Mouse (Mus musculus): ENCODE measurements around the gene Hipk2. TPM values are rescaled to one million over a fixed set of nuclear protein-coding genes. Genes with fewer than 3 reads are reported as not detected.
A peak's percentile ranks its signal among the peaks of the same experiment; 100 is the strongest.

Hipk2 gene
- polyA plus RNA-seq, 1 experiment: 14.9 TPM

DNA sequence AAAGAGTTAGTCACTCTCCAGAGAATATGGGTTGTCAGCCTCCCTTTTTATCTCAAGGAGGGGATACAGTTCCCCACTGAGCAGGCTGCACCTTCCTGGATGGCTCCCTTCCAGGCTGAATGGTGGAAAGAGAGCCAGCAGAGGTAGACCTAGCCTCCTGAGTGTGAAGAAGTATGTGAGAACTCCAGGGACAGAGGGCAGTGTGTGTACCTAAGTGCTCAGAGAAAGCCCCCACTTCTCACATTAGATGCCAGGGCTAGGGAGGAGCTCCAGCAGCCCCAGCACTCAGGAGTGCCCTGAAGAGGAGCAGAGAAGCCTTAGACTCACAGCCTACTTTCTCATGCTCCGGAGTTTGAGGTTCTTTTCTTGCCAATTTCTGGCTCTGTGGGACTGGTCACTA lies 59.7 kb downstream of the Hipk2 start:
- no peaks in the 10 kb centered on the region for H3K4me1 ChIP-seq (ENCODE audit: control insufficient read depth, insufficient read depth, insufficient read length)
- no peak for TF ChIP-seq CTCF (IDR thresholded peaks at IDR 0.05; ENCODE audit: extremely low read depth, insufficient read depth, insufficient read length, insufficient replicate concordance)
- no peak for TF ChIP-seq POLR2A (IDR thresholded peaks at IDR 0.05; ENCODE audit: low read depth, low read length)
- no peak for DNase-seq (ENCODE audit: low read depth in 1 of 2, low spot score in 2 of 2)
- no peaks in the 10 kb centered on the region for H3K27me3 ChIP-seq (ENCODE audit: control insufficient read depth, insufficient read depth, low read length)
- H3K4me3 ChIP-seq (ENCODE audit: extremely low read depth, insufficient read depth, insufficient read length): no peak overlapping the region
- no peak overlapping the region for H3K27ac ChIP-seq (ENCODE audit: insufficient read depth, low read length)
- peaks cover 13% of the 10 kb centered on the region for H3K36me3 ChIP-seq (ENCODE audit: control insufficient read depth, insufficient read depth, low read length)
- 96% methylated on average over 1 of the region's 1 CpGs for WGBS

DNA sequence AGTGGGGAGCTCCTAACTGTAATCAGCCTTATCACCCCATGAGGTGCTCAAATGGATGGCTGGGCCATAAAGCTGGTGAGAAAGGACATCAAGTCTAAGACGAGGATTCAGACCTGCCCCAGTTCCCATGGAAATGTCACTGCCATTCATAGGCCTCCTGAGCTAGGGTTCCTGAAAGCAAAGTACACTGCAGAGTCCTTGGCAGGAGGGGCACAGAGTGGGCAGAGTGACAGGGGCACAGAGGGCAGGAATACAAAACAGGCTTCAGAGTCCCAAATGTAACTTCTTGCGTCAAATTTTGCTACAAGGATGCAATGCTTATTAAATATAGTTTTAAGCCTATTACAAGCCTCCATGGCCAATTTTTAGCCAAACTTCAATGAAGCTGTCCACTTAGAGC lies 60.4 kb downstream of the Hipk2 start:
- Histone ChIP-seq H3K4me3 (ENCODE audit: extremely low read depth, insufficient read depth, insufficient read length) (no peak overlapping the region), H3K27ac (ENCODE audit: insufficient read depth, low read length) (no peak overlapping the region), H3K36me3 (ENCODE audit: control insufficient read depth, insufficient read depth, low read length) (peaks cover 13% of the 10 kb centered on the region), H3K4me1 (ENCODE audit: control insufficient read depth, insufficient read depth, insufficient read length) (no peaks in the 10 kb centered on the region), H3K27me3 (ENCODE audit: control insufficient read depth, insufficient read depth, low read length) (no peaks in the 10 kb centered on the region)
- no peak for TF ChIP-seq CTCF (IDR thresholded peaks at IDR 0.05; ENCODE audit: extremely low read depth, insufficient read depth, insufficient read length, insufficient replicate concordance)
- no peak for TF ChIP-seq POLR2A (IDR thresholded peaks at IDR 0.05; ENCODE audit: low read depth, low read length)
- WGBS: 86% methylated on average over 2 of the region's 2 CpGs
- DNase-seq (ENCODE audit: low read depth in 1 of 2, low spot score in 2 of 2): no peak

DNA sequence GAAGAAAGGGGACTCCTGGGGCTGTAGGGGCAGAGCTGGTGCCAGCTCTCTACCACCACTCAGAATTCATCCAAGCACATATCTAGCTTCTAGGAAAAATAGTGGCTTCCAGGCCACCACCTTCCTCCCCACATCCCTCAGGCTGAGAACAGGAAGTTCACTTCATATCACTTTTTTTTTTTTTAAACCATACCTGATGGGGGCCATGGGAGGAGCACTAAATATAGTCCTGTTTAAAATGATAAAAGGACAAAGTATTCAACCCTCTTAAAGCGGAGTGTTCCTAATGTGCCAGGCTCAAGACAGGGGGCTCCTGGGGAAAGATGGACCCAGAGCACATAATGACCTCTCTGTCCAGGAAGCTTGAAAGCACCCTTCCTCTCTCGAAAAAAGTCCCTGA lies 61.3 kb downstream of the Hipk2 start:
- Histone ChIP-seq H3K27ac (ENCODE audit: insufficient read depth, low read length) (no peak overlapping the region), H3K4me3 (ENCODE audit: extremely low read depth, insufficient read depth, insufficient read length) (no peak overlapping the region), H3K27me3 (ENCODE audit: control insufficient read depth, insufficient read depth, low read length) (no peaks in the 10 kb centered on the region), H3K36me3 (ENCODE audit: control insufficient read depth, insufficient read depth, low read length) (peaks cover 13% of the 10 kb centered on the region), H3K4me1 (ENCODE audit: control insufficient read depth, insufficient read depth, insufficient read length) (peaks cover 1% of the 10 kb centered on the region; the same call in 1 of the 2 replicates)
- TF ChIP-seq POLR2A (IDR thresholded peaks at IDR 0.05; ENCODE audit: low read depth, low read length): no peak
- no peak for TF ChIP-seq CTCF (IDR thresholded peaks at IDR 0.05; ENCODE audit: extremely low read depth, insufficient read depth, insufficient read length, insufficient replicate concordance)
- DNase-seq (ENCODE audit: low read depth in 1 of 2, low spot score in 2 of 2): no peak
- 91% methylated on average over 2 of the region's 2 CpGs for WGBS

DNA sequence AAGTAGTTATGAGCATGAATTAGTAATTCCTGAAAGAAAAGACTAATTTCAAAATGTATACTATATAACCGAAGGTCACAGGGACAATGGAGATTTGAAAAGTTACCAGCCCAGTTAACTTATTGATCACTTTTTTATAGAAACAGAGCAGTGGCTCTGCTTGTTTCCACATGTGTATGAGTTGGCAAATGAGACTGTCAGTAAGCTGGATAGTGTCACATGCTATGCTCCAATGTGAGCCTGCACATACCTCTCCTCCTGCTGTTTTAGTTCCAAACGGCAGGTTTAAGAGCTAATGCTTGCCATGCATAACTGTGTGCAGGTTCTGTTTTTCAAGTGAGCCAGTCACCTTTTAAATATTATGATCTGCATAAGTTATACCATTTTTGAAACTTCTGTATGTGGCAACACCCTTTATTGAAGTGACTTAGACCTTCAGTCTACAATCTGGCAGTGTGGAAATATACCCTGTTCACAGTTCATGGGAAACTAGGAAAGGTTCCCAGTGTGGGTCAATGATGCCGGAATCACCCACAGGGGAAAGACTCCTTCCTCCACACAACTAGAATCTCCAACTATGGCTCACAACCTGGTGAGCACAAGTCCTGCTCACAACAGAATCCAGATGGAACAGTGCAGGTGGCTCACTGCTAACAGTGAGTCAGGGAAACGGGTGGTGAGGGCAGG lies 64.4 kb downstream of the Hipk2 start:
- Histone ChIP-seq H3K4me3 (ENCODE audit: extremely low read depth, insufficient read depth, insufficient read length) (no peak overlapping the region), H3K4me1 (ENCODE audit: control insufficient read depth, insufficient read depth, insufficient read length) (peaks cover 5% of the 10 kb centered on the region; the same call in 1 of the 2 replicates), H3K27me3 (ENCODE audit: control insufficient read depth, insufficient read depth, low read length) (no peaks in the 10 kb centered on the region), H3K27ac (ENCODE audit: insufficient read depth, low read length) (no peak overlapping the region), H3K36me3 (ENCODE audit: control insufficient read depth, insufficient read depth, low read length) (no peaks in the 10 kb centered on the region)
- no peak for TF ChIP-seq CTCF (IDR thresholded peaks at IDR 0.05; ENCODE audit: extremely low read depth, insufficient read depth, insufficient read length, insufficient replicate concordance)
- no peak for TF ChIP-seq POLR2A (IDR thresholded peaks at IDR 0.05; ENCODE audit: low read depth, low read length)
- no peak for DNase-seq (ENCODE audit: low read depth in 1 of 2, low spot score in 2 of 2)
- WGBS: 91% methylated on average over 4 of the region's 4 CpGs

DNA sequence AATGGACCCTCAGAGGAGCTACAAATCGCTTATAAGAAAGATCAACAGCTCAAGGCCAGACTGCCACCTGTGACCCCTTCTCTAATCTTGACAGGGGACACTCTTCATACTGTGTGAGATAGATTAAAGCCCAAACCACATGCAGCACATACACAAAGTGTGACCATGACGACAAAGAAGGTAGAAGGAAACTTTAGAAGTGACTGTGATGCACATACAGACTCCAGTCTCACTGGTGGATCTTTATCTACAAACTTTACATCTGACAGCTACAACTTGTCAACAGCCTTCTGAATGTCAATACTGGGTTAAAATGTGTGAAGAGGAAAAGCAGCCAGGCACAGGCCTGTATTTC lies 65.9 kb downstream of the Hipk2 start:
- no peak overlapping the region for H3K4me3 ChIP-seq (ENCODE audit: extremely low read depth, insufficient read depth, insufficient read length)
- H3K36me3 ChIP-seq (ENCODE audit: control insufficient read depth, insufficient read depth, low read length): no peaks in the 10 kb centered on the region
- 40% methylated on average over 2 of the region's 2 CpGs for WGBS
- H3K27ac ChIP-seq (ENCODE audit: insufficient read depth, low read length): no peak overlapping the region
- H3K27me3 ChIP-seq (ENCODE audit: control insufficient read depth, insufficient read depth, low read length): no peaks in the 10 kb centered on the region
- peak in 1 of 2 experiments; percentile 8 for DNase-seq (ENCODE audit: low read depth in 1 of 2, low spot score in 2 of 2)
- no peak for TF ChIP-seq CTCF (IDR thresholded peaks at IDR 0.05; ENCODE audit: extremely low read depth, insufficient read depth, insufficient read length, insufficient replicate concordance)
- TF ChIP-seq POLR2A (IDR thresholded peaks at IDR 0.05; ENCODE audit: low read depth, low read length): no peak
- peaks cover 8% of the 10 kb centered on the region; the same call in 1 of the 2 replicates for H3K4me1 ChIP-seq (ENCODE audit: control insufficient read depth, insufficient read depth, insufficient read length)

DNA sequence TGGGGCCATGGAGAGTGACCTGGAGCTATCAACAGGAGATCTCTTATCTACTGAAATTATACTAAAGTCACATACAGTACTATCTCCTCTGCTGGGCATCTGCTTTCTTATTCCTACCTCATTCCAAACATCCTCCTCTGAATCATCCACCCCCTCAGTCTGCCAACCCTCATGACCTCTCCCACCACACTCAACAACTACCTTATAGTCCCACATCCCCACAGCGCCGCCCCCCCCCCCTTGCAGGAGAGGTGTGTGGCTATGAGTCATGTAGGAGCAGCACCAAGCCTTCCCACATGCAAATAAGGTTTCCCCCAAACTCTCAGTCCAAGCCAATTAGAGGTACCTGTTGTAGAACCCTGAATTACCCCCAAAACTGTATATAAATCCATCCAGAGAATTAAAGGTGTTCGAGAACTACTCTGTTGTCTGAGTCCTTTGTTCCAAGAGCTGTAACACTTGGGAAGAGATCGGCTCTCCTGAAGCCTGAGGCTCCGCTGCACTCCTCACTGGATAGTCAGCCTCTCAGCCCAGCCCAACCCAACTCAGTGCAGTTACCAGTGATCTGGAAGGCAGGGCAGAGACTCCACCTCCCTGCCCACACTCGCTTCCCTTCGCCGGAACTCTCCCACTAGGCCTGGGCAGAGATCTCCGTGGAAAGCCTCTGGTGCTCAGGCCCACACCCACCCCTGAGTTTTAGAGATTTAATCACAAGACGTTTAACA lies 66.4 kb downstream of the Hipk2 start:
- no peak for DNase-seq (ENCODE audit: low read depth in 1 of 2, low spot score in 2 of 2)
- H3K27ac ChIP-seq (ENCODE audit: insufficient read depth, low read length): no peak overlapping the region
- H3K4me3 ChIP-seq (ENCODE audit: extremely low read depth, insufficient read depth, insufficient read length): no peak overlapping the region
- TF ChIP-seq CTCF (IDR thresholded peaks at IDR 0.05; ENCODE audit: extremely low read depth, insufficient read depth, insufficient read length, insufficient replicate concordance) (no peak), POLR2A (IDR thresholded peaks at IDR 0.05; ENCODE audit: low read depth, low read length) (no peak)
- WGBS: 41% methylated on average over 10 of the region's 10 CpGs
- H3K36me3 ChIP-seq (ENCODE audit: control insufficient read depth, insufficient read depth, low read length): no peaks in the 10 kb centered on the region
- H3K4me1 ChIP-seq (ENCODE audit: control insufficient read depth, insufficient read depth, insufficient read length): peaks cover 8% of the 10 kb centered on the region; the same call in 1 of the 2 replicates
- H3K27me3 ChIP-seq (ENCODE audit: control insufficient read depth, insufficient read depth, low read length): no peaks in the 10 kb centered on the region

DNA sequence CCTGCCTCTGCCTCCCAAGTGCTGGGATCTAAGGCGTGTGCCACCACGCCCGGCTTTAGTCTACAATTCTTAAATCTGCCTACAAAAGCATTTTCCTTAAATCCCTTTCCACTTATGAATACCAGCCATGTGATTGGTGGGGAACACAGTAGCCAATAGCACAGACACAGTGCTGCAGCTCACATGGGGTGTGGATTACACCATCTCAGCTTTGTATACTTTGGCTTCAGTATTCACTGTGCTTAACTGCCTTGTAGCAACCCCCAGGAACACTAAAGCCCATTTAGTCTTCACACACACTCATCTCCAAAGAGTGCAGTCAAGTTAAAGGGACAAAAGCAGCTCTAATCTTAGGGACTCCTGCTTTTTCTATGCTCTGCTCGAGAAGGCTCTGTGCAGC lies 67.6 kb downstream of the Hipk2 start:
- TF ChIP-seq POLR2A (IDR thresholded peaks at IDR 0.05; ENCODE audit: low read depth, low read length) (no peak), CTCF (IDR thresholded peaks at IDR 0.05; ENCODE audit: extremely low read depth, insufficient read depth, insufficient read length, insufficient replicate concordance) (no peak)
- H3K36me3 ChIP-seq (ENCODE audit: control insufficient read depth, insufficient read depth, low read length): no peaks in the 10 kb centered on the region

More for the DNA sequence above, 67.6 kb downstream of the Hipk2 start:
- 96% methylated on average over 4 of the region's 4 CpGs for WGBS
- H3K27ac ChIP-seq (ENCODE audit: insufficient read depth, low read length): no peak overlapping the region
- peaks cover 8% of the 10 kb centered on the region; the same call in 1 of the 2 replicates for H3K4me1 ChIP-seq (ENCODE audit: control insufficient read depth, insufficient read depth, insufficient read length)
- H3K27me3 ChIP-seq (ENCODE audit: control insufficient read depth, insufficient read depth, low read length): no peaks in the 10 kb centered on the region
- DNase-seq (ENCODE audit: low read depth in 1 of 2, low spot score in 2 of 2): no peak
- no peak overlapping the region for H3K4me3 ChIP-seq (ENCODE audit: extremely low read depth, insufficient read depth, insufficient read length)
